Mouse (Mus musculus): ENCODE measurements around the gene Mios.

DNA sequence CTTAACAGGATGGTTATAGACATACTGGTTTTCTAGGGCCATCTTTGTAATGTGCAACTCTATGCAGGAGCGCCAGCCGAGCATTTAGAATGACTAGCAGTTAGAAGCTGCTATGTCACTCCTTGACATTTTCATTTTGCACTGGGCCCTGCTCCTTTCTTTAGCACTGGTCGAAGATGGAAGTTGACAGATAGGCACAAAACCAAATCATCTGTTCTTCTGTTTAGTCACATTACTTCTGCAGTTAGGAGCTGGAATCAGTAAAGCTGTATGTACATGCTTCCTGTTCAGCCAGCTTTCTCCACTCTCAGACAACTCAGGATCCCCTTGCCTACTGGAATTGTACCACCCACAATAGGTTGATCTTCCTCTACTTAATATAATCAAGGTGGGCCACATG is 1.6 kb downstream of the Mios start:
- TF ChIP-seq CTCF (IDR thresholded peaks at IDR 0.05; ENCODE audit: low read depth) = no peak
- no peak for TF ChIP-seq EP300 (IDR thresholded peaks at IDR 0.05; ENCODE audit: low read depth)
